Mouse (Mus musculus) erythroblast, embryonic 14.5 days (primary cell): ENCODE measurements around the gene Grk3.

Source experiments
- GATA1 ChIP-seq: IDR thresholded peaks from 2 replicates; pipeline ENCODE4 v1.6.1; 2012; ENCODE audit warnings: low read length, inconsistent platforms, mixed read lengths
- TAL1 ChIP-seq: IDR thresholded peaks from 3 replicates; pipeline ENCODE4 v1.6.1; 2012; ENCODE audit warnings: low read length, inconsistent platforms, mixed read lengths

- no peak for TF ChIP-seq GATA1
- TF ChIP-seq TAL1, result no peak
Measured at GRCm38 (mm10) chr5:113014111-113014807, 1.3 kb downstream of the Grk3 start.
